Mouse (Mus musculus): Measurements from ENCODE around the gene 1700001L19Rik. TPM values are rescaled to one million over a fixed set of nuclear protein-coding genes. Genes with fewer than 3 reads are reported as not detected.
"Not testable (repeated sequence)": the region's sequence is repeated elsewhere in the genome, so short reads cannot be mapped to it uniquely, and the experiment has no call there.

1700001L19Rik gene
- polyA plus RNA-seq (2017; shearing (Covaris generic)), result not detected

- ATAC-seq, result no peak
Measured at GRCm38 (mm10) chr13:68597199-68597598, at the start of gene 1700001L19Rik. TSS of gene 1700001L19Rik (plus strand) at chr13:68597421.

GRCm38 (mm10) chr13:68553391-68553790 lies 43.8 kb upstream of the 1700001L19Rik start:
- ATAC-seq, result not testable (repeated sequence)

GRCm38 (mm10) chr13:68568110-68568509 lies 29.1 kb upstream of the 1700001L19Rik start:
- no peak for ATAC-seq

GRCm38 (mm10) chr13:68568548-68568947 lies 28.7 kb upstream of the 1700001L19Rik start:
- ATAC-seq, result no peak

- peak; percentile 74 for ATAC-seq
Measured at GRCm38 (mm10) chr13:68569589-68570336, 27.5 kb upstream of the 1700001L19Rik start.

- no peak for ATAC-seq
Measured at GRCm38 (mm10) chr13:68572247-68572646, 25.0 kb upstream of the 1700001L19Rik start.

GRCm38 (mm10) chr13:68572966-68573913 lies 24.0 kb upstream of the 1700001L19Rik start:
- ATAC-seq, result no peak

- no peak for ATAC-seq
Measured at GRCm38 (mm10) chr13:68574398-68574797, 22.8 kb upstream of the 1700001L19Rik start.

- ATAC-seq, result no peak
Measured at GRCm38 (mm10) chr13:68577945-68578344, 19.3 kb upstream of the 1700001L19Rik start.

GRCm38 (mm10) chr13:68581086-68581740 lies 16.0 kb upstream of the 1700001L19Rik start:
- ATAC-seq, result peak; percentile 30

- peak; percentile 93 for ATAC-seq
Measured at GRCm38 (mm10) chr13:68581747-68582516, 15.3 kb upstream of the 1700001L19Rik start, which contains the start of the genes Mtrr and Fastkd3. TSS of gene Mtrr (minus strand) at chr13:68582149. TSS of gene Fastkd3 (plus strand) at chr13:68582234.

- no peak for ATAC-seq
Measured at GRCm38 (mm10) chr13:68582517-68582780, 14.8 kb upstream of the 1700001L19Rik start.

GRCm38 (mm10) chr13:68583961-68584360 lies 13.3 kb upstream of the 1700001L19Rik start:
- ATAC-seq, result no peak

GRCm38 (mm10) chr13:68585441-68585840 lies 11.8 kb upstream of the 1700001L19Rik start:
- ATAC-seq, result no peak

- peak; percentile 84 for ATAC-seq
Measured at GRCm38 (mm10) chr13:68588352-68588751, 8.9 kb upstream of the 1700001L19Rik start.

GRCm38 (mm10) chr13:68593797-68594196 lies 3.4 kb upstream of the 1700001L19Rik start:
- ATAC-seq, result no peak

GRCm38 (mm10) chr13:68597667-68598066 lies 446 bp downstream of the 1700001L19Rik start:
- no peak for ATAC-seq

- no peak for ATAC-seq
Measured at GRCm38 (mm10) chr13:68598953-68599352, 1.7 kb downstream of the 1700001L19Rik start.

GRCm38 (mm10) chr13:68601184-68601583 lies 4.0 kb downstream of the 1700001L19Rik start:
- ATAC-seq, result no peak

GRCm38 (mm10) chr13:68603085-68603484 lies 5.9 kb downstream of the 1700001L19Rik start:
- ATAC-seq, result no peak

GRCm38 (mm10) chr13:68605689-68606126 lies 8.5 kb downstream of the 1700001L19Rik start:
- ATAC-seq, result no peak
